Mouse (Mus musculus) limb, embryonic 10.5 days (tissue): ENCODE results near the gene Actc1. TPM values are rescaled to one million over a fixed set of nuclear protein-coding genes. Genes with fewer than 3 reads are reported as not detected.

ENCODE experiments used
- DNase-seq: peaks from one replicate; pipeline ENCODE4 v3.0.0-alpha.2; 2017; ENCODE audit warnings: low spot score
- H3K27ac ChIP-seq: fragments of 300-500 bp; sonication (generic); 2 replicates; pipeline ENCODE4 v1.5.1; 2016; ENCODE audit warnings: mild to moderate bottlenecking
- H3K27me3 ChIP-seq: fragments of 300-500 bp; sonication (generic); 2 replicates; pipeline ENCODE4 v1.6.1; 2016; ENCODE audit warnings: low read depth, mild to moderate bottlenecking; ENCODE audit not compliant: poor library complexity, severe bottlenecking
- H3K36me3 ChIP-seq: fragments of 300-500 bp; sonication (generic); 2 replicates; pipeline ENCODE4 v1.6.1; 2016; ENCODE audit warnings: mild to moderate bottlenecking, moderate library complexity
- H3K4me1 ChIP-seq: fragments of 300-500 bp; sonication (generic); 2 replicates; pipeline ENCODE4 v1.6.1; 2016
- H3K4me3 ChIP-seq: fragments of 300-500 bp; sonication (generic); 2 replicates; pipeline ENCODE4 v1.5.1; 2016; ENCODE audit warnings: mild to moderate bottlenecking, moderate library complexity
- H3K9me3 ChIP-seq: fragments of 300-500 bp; sonication (generic); replicated peaks from 2 replicates; pipeline ENCODE4 v1.6.1; 2016; ENCODE audit warnings: mild to moderate bottlenecking
- WGBS: fragments of 180-500 bp; shearing (Covaris S2); methylation state at CpG from one replicate; pipeline ENCODE4 v1.1.7; 2016; 5-methylcytosine and 5-hydroxymethylcytosine counted together
- polyA plus RNA-seq: library from polyadenylated mRNA; unstranded; fragments of >200 nt; fragmentation: Nextera tagmentation; extraction: Ambion mirVana; gene quantifications from 2 replicates; pipeline ENCODE4 v1.2.1, GENCODE M21; 2016

Actc1 gene
- polyA plus RNA-seq, result 9.9 and 27.4 TPM in 2 replicates

- Histone ChIP-seq H3K9me3 (no peaks in the 10 kb centered on the region), H3K27me3 (no peaks in the 10 kb centered on the region), H3K36me3 (no peaks in the 10 kb centered on the region), H3K27ac (no peak within 1 kb of the TSS), H3K4me1 (peaks cover 11% of the 10 kb centered on the region), H3K4me3 (peak within 1 kb of the TSS; percentile 15; the same call in 1 of the 2 replicates)
- WGBS, result 23% methylated on average over 14 of the region's 14 CpGs
- DNase-seq, result peak; percentile 34
Measured at GRCm38 (mm10) chr2:114052696-114053598, at the start of gene Actc1. Gene Actc1, minus strand, starts transcription at chr2:114053548.

DNA sequence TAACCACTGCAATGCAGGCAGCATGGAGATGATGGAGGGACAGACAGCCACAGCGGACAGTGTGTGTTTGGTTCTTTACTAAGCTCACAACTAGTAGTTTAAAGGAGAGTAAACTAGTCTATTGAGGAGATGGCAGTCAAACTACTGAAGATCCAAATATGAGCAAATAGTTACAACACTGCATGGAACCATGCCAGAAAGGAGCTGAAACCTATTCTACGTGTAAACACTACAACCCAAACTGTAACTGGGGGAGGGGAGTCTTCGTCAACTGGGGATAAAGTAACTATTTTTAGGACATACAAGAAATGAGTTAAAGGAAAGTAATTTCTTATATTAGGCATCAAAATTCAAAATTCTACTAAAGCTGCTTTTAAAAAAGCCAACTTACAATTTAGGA is 49.1 kb upstream of the Actc1 start:
- H3K27me3 ChIP-seq, result no peaks in the 10 kb centered on the region
- H3K36me3 ChIP-seq, result peaks cover 89% of the 10 kb centered on the region
- no peaks in the 10 kb centered on the region for H3K9me3 ChIP-seq
- H3K27ac ChIP-seq, result no peak overlapping the region
- DNase-seq, result no peak
- H3K4me1 ChIP-seq, result no peaks in the 10 kb centered on the region
- H3K4me3 ChIP-seq, result no peak overlapping the region
- 90% methylated on average over 3 of the region's 3 CpGs for WGBS

- no peak overlapping the region for H3K27ac ChIP-seq
- H3K27me3 ChIP-seq, result no peaks in the 10 kb centered on the region
- H3K9me3 ChIP-seq, result no peaks in the 10 kb centered on the region
- WGBS, result 96% methylated on average over 9 of the region's 9 CpGs
- peaks cover 74% of the 10 kb centered on the region for H3K36me3 ChIP-seq
- H3K4me1 ChIP-seq, result no peaks in the 10 kb centered on the region
- no peak for DNase-seq
- no peak overlapping the region for H3K4me3 ChIP-seq
Measured at GRCm38 (mm10) chr2:114100834-114101233, 47.5 kb upstream of the Actc1 start.

GRCm38 (mm10) chr2:114099816-114100215 is 46.5 kb upstream of the Actc1 start:
- no peak for DNase-seq
- 91% methylated on average over 3 of the region's 3 CpGs for WGBS
- Histone ChIP-seq H3K27me3 (no peaks in the 10 kb centered on the region), H3K4me3 (no peak overlapping the region), H3K27ac (no peak overlapping the region), H3K4me1 (no peaks in the 10 kb centered on the region), H3K9me3 (no peaks in the 10 kb centered on the region), H3K36me3 (peaks cover 63% of the 10 kb centered on the region)

GRCm38 (mm10) chr2:114099109-114099508 is 45.8 kb upstream of the Actc1 start:
- Histone ChIP-seq H3K9me3 (no peaks in the 10 kb centered on the region), H3K27me3 (no peaks in the 10 kb centered on the region), H3K4me1 (no peaks in the 10 kb centered on the region), H3K27ac (no peak overlapping the region), H3K36me3 (peaks cover 56% of the 10 kb centered on the region), H3K4me3 (no peak overlapping the region)
- 94% methylated on average over 5 of the region's 5 CpGs for WGBS
- DNase-seq, result no peak

- Histone ChIP-seq H3K36me3 (peaks cover 41% of the 10 kb centered on the region), H3K4me1 (no peaks in the 10 kb centered on the region), H3K27ac (no peak overlapping the region), H3K4me3 (no peak overlapping the region), H3K27me3 (no peaks in the 10 kb centered on the region), H3K9me3 (no peaks in the 10 kb centered on the region)
- DNase-seq, result no peak
- 94% methylated on average over 4 of the region's 4 CpGs for WGBS
Measured at GRCm38 (mm10) chr2:114097627-114098026, 44.3 kb upstream of the Actc1 start.

DNA sequence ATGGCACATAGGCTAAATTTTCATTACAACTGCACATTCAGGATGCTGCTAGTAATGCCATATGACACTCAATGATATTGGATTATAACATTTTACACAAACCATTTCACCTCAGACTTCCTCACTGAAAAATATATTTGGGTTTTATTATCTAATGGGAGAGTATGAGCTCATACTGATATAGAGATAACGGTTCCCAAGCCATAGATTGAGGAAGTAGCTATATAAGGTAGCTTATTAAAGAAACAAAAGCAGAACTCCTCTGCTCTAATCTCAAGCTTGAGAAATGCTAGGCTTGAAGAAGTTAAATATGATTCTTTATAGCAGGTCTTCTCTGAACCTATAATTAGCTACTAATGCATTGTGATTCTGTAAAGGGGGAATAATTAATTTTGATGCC is 43.2 kb upstream of the Actc1 start:
- no peaks in the 10 kb centered on the region for H3K9me3 ChIP-seq
- WGBS, result 96% methylated on average over 1 of the region's 1 CpGs
- H3K4me3 ChIP-seq, result no peak overlapping the region

GRCm38 (mm10) chr2:114095348-114095747 is 42.0 kb upstream of the Actc1 start:
- H3K9me3 ChIP-seq, result no peaks in the 10 kb centered on the region
- H3K4me3 ChIP-seq, result no peak overlapping the region
- H3K27me3 ChIP-seq, result no peaks in the 10 kb centered on the region
- H3K27ac ChIP-seq, result no peak overlapping the region
- peaks cover 19% of the 10 kb centered on the region for H3K36me3 ChIP-seq
- no peaks in the 10 kb centered on the region for H3K4me1 ChIP-seq
- no peak for DNase-seq
- 97% methylated on average over 5 of the region's 5 CpGs for WGBS

More for the DNA sequence above, 43.2 kb upstream of the Actc1 start:
- H3K4me1 ChIP-seq, result no peaks in the 10 kb centered on the region
- no peak overlapping the region for H3K27ac ChIP-seq
- H3K27me3 ChIP-seq, result no peaks in the 10 kb centered on the region
- peaks cover 31% of the 10 kb centered on the region for H3K36me3 ChIP-seq
- no peak for DNase-seq

GRCm38 (mm10) chr2:114094696-114095095 is 41.3 kb upstream of the Actc1 start:
- no peaks in the 10 kb centered on the region for H3K4me1 ChIP-seq
- H3K27me3 ChIP-seq, result no peaks in the 10 kb centered on the region
- WGBS, result 100% methylated on average over 1 of the region's 1 CpGs
- H3K36me3 ChIP-seq, result peaks cover 12% of the 10 kb centered on the region
- no peaks in the 10 kb centered on the region for H3K9me3 ChIP-seq
- no peak overlapping the region for H3K27ac ChIP-seq
- DNase-seq, result no peak
- no peak overlapping the region for H3K4me3 ChIP-seq

GRCm38 (mm10) chr2:114093577-114093976 is 40.2 kb upstream of the Actc1 start:
- DNase-seq, result no peak
- H3K36me3 ChIP-seq, result peaks cover 3% of the 10 kb centered on the region; the same call in 1 of the 2 replicates
- H3K4me3 ChIP-seq, result no peak overlapping the region
- no peaks in the 10 kb centered on the region for H3K27me3 ChIP-seq
- H3K9me3 ChIP-seq, result no peaks in the 10 kb centered on the region
- 87% methylated on average over 9 of the region's 9 CpGs for WGBS
- no peak overlapping the region for H3K27ac ChIP-seq
- no peaks in the 10 kb centered on the region for H3K4me1 ChIP-seq

DNA sequence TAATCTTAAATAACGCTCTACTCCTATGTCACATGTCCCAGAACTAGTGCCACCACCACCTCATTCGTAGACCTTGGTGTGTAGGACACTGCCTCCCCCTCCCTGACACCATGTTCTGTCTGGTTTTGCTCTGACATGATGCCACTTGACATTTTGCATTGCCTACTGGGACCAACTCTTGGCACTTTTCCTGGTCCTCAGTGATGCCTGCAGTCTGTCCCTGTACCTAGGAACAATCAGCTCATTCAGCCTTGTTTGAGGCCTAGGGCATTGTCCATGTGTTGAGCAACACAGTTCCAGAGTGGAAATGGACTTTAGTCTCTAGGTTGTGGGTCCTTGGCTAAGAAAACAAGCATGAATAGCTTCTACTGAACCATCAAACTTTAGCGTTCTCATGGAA is 36.5 kb upstream of the Actc1 start:
- H3K4me1 ChIP-seq, result no peaks in the 10 kb centered on the region
- no peak for DNase-seq
- H3K27ac ChIP-seq, result no peak overlapping the region
- H3K27me3 ChIP-seq, result no peaks in the 10 kb centered on the region
- no peaks in the 10 kb centered on the region for H3K36me3 ChIP-seq
- H3K9me3 ChIP-seq, result no peaks in the 10 kb centered on the region
- no peak overlapping the region for H3K4me3 ChIP-seq
- 92% methylated on average over 3 of the region's 3 CpGs for WGBS

- no peak overlapping the region for H3K27ac ChIP-seq
- H3K4me1 ChIP-seq, result no peaks in the 10 kb centered on the region
- H3K27me3 ChIP-seq, result no peaks in the 10 kb centered on the region
- H3K4me3 ChIP-seq, result no peak overlapping the region
- DNase-seq, result no peak
- WGBS, result 74% methylated on average over 1 of the region's 1 CpGs
- H3K9me3 ChIP-seq, result no peaks in the 10 kb centered on the region
- H3K36me3 ChIP-seq, result no peaks in the 10 kb centered on the region
Measured at GRCm38 (mm10) chr2:114087271-114087670, 33.9 kb upstream of the Actc1 start.

GRCm38 (mm10) chr2:114071876-114072275 is 18.5 kb upstream of the Actc1 start:
- WGBS, result 93% methylated on average over 2 of the region's 2 CpGs
- H3K36me3 ChIP-seq, result no peaks in the 10 kb centered on the region
- H3K27me3 ChIP-seq, result no peaks in the 10 kb centered on the region
- no peaks in the 10 kb centered on the region for H3K9me3 ChIP-seq
- H3K4me3 ChIP-seq, result no peak overlapping the region
- H3K27ac ChIP-seq, result no peak overlapping the region
- H3K4me1 ChIP-seq, result no peaks in the 10 kb centered on the region
- DNase-seq, result no peak
